Mouse (Mus musculus): Measurements from ENCODE around the gene Rgs9. TPM values are rescaled to one million over a fixed set of nuclear protein-coding genes. Genes with fewer than 3 reads are reported as not detected.

The Rgs9 gene
- polyA plus RNA-seq, 1 experiment, result 5.3 TPM

DNA sequence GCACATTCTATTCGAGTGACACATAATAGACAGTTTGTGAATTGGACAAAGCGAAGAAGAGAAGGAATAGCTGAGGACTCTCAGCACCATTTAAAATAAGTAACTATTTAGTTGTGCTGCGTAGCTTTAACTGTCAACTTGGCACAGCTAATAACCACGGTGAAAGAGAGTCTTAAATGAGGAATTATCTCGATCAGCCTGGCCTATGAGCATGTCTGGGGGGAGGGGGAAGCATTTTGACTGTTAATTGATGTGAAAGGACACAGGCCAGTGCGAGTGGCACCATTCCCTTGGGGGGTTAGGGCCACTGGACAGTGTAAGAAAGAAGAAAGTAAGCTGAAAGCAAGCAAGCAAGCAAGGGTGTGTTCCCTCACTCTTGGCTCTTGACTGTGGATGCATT is 38.0 kb upstream of the Rgs9 start:
- no peak for TF ChIP-seq POLR2A (IDR thresholded peaks at IDR 0.05; ENCODE audit: borderline replicate concordance, insufficient read depth, low read length)
- no peak for TF ChIP-seq CTCF (IDR thresholded peaks at IDR 0.05; ENCODE audit: borderline replicate concordance, insufficient read depth, low read depth, low read length)
- no peak overlapping the region for H3K4me3 ChIP-seq (replicated peaks; ENCODE audit: insufficient read depth, low read depth, low read length)
- no peak overlapping the region for H3K27ac ChIP-seq (ENCODE audit: insufficient read depth, low read length)
- no peaks in the 10 kb centered on the region for H3K27me3 ChIP-seq (ENCODE audit: control insufficient read depth, insufficient read depth, low read length)
- peaks cover 6% of the 10 kb centered on the region for H3K4me1 ChIP-seq (ENCODE audit: control insufficient read depth, insufficient read depth, low read length)
- WGBS, result 58% methylated on average over 6 of the region's 6 CpGs
- DNase-seq, result no peak

DNA sequence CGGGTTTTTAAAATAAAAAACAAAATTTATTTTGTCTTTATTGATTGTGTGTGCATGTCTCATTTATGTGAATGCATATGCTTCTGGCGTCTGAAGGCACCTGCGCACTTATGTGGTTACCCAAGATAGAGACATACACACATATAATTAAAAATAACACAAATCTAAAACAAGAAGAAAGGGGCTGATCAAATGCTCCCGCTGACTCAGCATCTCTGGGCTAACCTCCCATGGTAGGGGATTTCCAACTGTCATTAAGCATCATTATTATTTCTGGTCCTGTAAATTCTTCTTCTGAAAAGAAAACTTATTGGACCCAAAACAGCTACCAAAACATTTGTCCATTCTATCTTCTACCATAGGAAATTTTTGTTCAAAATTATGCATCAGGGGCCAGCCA is 36.8 kb upstream of the Rgs9 start:
- TF ChIP-seq CTCF (IDR thresholded peaks at IDR 0.05; ENCODE audit: borderline replicate concordance, insufficient read depth, low read depth, low read length), result no peak
- TF ChIP-seq POLR2A (IDR thresholded peaks at IDR 0.05; ENCODE audit: borderline replicate concordance, insufficient read depth, low read length), result no peak
- Histone ChIP-seq H3K27me3 (ENCODE audit: control insufficient read depth, insufficient read depth, low read length) (no peaks in the 10 kb centered on the region), H3K4me3 (replicated peaks; ENCODE audit: insufficient read depth, low read depth, low read length) (no peak overlapping the region), H3K27ac (ENCODE audit: insufficient read depth, low read length) (no peak overlapping the region), H3K4me1 (ENCODE audit: control insufficient read depth, insufficient read depth, low read length) (peaks cover 6% of the 10 kb centered on the region)
- 96% methylated on average over 4 of the region's 4 CpGs for WGBS
- DNase-seq, result no peak

DNA sequence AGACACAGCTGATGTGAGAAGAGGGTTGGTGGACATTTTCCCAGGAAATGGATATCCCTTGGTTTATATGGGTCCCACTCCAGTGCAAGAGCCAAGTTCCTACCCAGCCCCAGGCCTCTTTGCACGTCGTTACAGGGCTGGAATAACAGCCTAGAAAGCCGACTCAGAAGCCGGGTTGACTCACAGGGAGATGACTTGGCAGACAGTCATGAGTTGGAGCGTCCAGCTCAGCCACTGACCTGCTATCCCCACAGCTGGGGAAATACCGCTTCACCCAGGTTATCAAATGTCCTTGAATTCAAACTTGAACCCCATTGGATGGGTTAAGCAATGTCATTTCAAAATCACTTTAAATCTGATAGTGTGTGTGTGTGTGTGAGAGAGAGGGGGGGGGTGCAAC is 34.8 kb upstream of the Rgs9 start:
- DNase-seq, result no peak
- H3K27me3 ChIP-seq (ENCODE audit: control insufficient read depth, insufficient read depth, low read length), result no peaks in the 10 kb centered on the region
- no peak for TF ChIP-seq POLR2A (IDR thresholded peaks at IDR 0.05; ENCODE audit: borderline replicate concordance, insufficient read depth, low read length)
- no peak for TF ChIP-seq CTCF (IDR thresholded peaks at IDR 0.05; ENCODE audit: borderline replicate concordance, insufficient read depth, low read depth, low read length)
- peaks cover 6% of the 10 kb centered on the region for H3K4me1 ChIP-seq (ENCODE audit: control insufficient read depth, insufficient read depth, low read length)
- H3K4me3 ChIP-seq (replicated peaks; ENCODE audit: insufficient read depth, low read depth, low read length), result no peak overlapping the region
- WGBS, result 13% methylated on average over 6 of the region's 6 CpGs
- H3K27ac ChIP-seq (ENCODE audit: insufficient read depth, low read length), result no peak overlapping the region

GRCm38 (mm10) chr11:109331424-109331824 is 33.5 kb upstream of the Rgs9 start:
- Histone ChIP-seq H3K4me3 (replicated peaks; ENCODE audit: insufficient read depth, low read depth, low read length) (peak overlapping the region; percentile 3), H3K27ac (ENCODE audit: insufficient read depth, low read length) (no peak overlapping the region), H3K4me1 (ENCODE audit: control insufficient read depth, insufficient read depth, low read length) (peaks cover 6% of the 10 kb centered on the region), H3K27me3 (ENCODE audit: control insufficient read depth, insufficient read depth, low read length) (no peaks in the 10 kb centered on the region)
- no peak for TF ChIP-seq POLR2A (IDR thresholded peaks at IDR 0.05; ENCODE audit: borderline replicate concordance, insufficient read depth, low read length)
- peak; percentile 81 for TF ChIP-seq CTCF (IDR thresholded peaks at IDR 0.05; ENCODE audit: borderline replicate concordance, insufficient read depth, low read depth, low read length)
- 9% methylated on average over 6 of the region's 6 CpGs for WGBS
- DNase-seq, result peak; percentile 89 to 92

- Histone ChIP-seq H3K4me1 (ENCODE audit: control insufficient read depth, insufficient read depth, low read length) (peaks cover 6% of the 10 kb centered on the region), H3K27ac (ENCODE audit: insufficient read depth, low read length) (no peak overlapping the region), H3K27me3 (ENCODE audit: control insufficient read depth, insufficient read depth, low read length) (no peaks in the 10 kb centered on the region), H3K4me3 (replicated peaks; ENCODE audit: insufficient read depth, low read depth, low read length) (peak overlapping the region; percentile 3)
- WGBS, result 33% methylated on average over 17 of the region's 17 CpGs
- TF ChIP-seq CTCF (IDR thresholded peaks at IDR 0.05; ENCODE audit: borderline replicate concordance, insufficient read depth, low read depth, low read length) (no peak), POLR2A (IDR thresholded peaks at IDR 0.05; ENCODE audit: borderline replicate concordance, insufficient read depth, low read length) (no peak)
- DNase-seq, result no peak
Measured at GRCm38 (mm10) chr11:109330706-109331393, 32.9 kb upstream of the Rgs9 start.

DNA sequence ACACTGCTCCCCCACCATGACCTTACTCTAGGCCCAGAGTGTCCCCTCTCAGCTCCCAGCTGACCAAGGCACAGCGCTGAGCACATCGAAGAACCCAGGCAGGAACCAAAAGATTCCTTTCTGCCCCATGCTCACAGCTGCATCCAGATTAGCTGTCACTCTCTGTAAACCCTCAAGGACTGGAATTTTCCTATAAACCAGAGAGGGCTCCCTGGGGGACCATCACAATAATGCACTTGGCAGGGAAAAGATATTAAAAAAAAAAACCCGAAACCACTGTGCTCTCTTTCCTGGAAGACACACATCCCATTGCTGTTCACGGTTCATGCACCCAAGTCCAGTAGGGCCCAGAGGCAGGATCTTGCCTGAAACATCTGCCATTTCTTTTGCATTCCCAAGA is 31.4 kb upstream of the Rgs9 start:
- Histone ChIP-seq H3K4me1 (ENCODE audit: control insufficient read depth, insufficient read depth, low read length) (peaks cover 6% of the 10 kb centered on the region), H3K4me3 (replicated peaks; ENCODE audit: insufficient read depth, low read depth, low read length) (no peak overlapping the region), H3K27ac (ENCODE audit: insufficient read depth, low read length) (no peak overlapping the region), H3K27me3 (ENCODE audit: control insufficient read depth, insufficient read depth, low read length) (no peaks in the 10 kb centered on the region)
- TF ChIP-seq POLR2A (IDR thresholded peaks at IDR 0.05; ENCODE audit: borderline replicate concordance, insufficient read depth, low read length) (no peak), CTCF (IDR thresholded peaks at IDR 0.05; ENCODE audit: borderline replicate concordance, insufficient read depth, low read depth, low read length) (no peak)
- WGBS, result 58% methylated on average over 4 of the region's 4 CpGs
- DNase-seq, result no peak

DNA sequence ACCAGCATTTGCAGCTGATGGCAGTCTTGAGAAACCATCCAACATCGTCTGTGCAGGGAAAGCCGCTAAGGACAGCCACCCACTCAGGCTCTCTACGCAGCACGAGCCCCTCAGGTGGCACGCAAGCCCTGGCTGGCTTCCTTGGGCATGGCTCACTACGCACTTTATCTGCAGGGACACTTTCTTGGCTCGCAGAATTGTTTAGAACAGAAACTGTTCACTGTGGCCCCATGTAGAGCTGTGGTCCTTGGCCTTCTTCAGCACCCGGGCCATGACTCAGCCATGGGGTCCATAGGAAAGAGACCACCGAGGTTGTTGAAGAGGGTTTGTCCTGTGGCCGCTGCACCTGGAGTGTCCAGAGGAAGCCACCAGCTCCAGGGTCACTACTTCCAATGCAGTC is 30.0 kb upstream of the Rgs9 start:
- Histone ChIP-seq H3K27me3 (ENCODE audit: control insufficient read depth, insufficient read depth, low read length) (no peaks in the 10 kb centered on the region), H3K27ac (ENCODE audit: insufficient read depth, low read length) (no peak overlapping the region), H3K4me3 (replicated peaks; ENCODE audit: insufficient read depth, low read depth, low read length) (no peak overlapping the region), H3K4me1 (ENCODE audit: control insufficient read depth, insufficient read depth, low read length) (peaks cover 6% of the 10 kb centered on the region)
- no peak for DNase-seq
- TF ChIP-seq POLR2A (IDR thresholded peaks at IDR 0.05; ENCODE audit: borderline replicate concordance, insufficient read depth, low read length) (no peak), CTCF (IDR thresholded peaks at IDR 0.05; ENCODE audit: borderline replicate concordance, insufficient read depth, low read depth, low read length) (no peak)
- WGBS, result 50% methylated on average over 10 of the region's 10 CpGs

- no peak for DNase-seq
- no peak for TF ChIP-seq CTCF (IDR thresholded peaks at IDR 0.05; ENCODE audit: borderline replicate concordance, insufficient read depth, low read depth, low read length)
- no peak for TF ChIP-seq POLR2A (IDR thresholded peaks at IDR 0.05; ENCODE audit: borderline replicate concordance, insufficient read depth, low read length)
- no peak overlapping the region for H3K4me3 ChIP-seq (replicated peaks; ENCODE audit: insufficient read depth, low read depth, low read length)
- H3K27ac ChIP-seq (ENCODE audit: insufficient read depth, low read length), result no peak overlapping the region
- WGBS, result 33% methylated on average over 3 of the region's 3 CpGs
- peaks cover 6% of the 10 kb centered on the region; the same call in 1 of the 2 replicates for H3K4me1 ChIP-seq (ENCODE audit: control insufficient read depth, insufficient read depth, low read length)
- no peaks in the 10 kb centered on the region for H3K27me3 ChIP-seq (ENCODE audit: control insufficient read depth, insufficient read depth, low read length)
Measured at GRCm38 (mm10) chr11:109327381-109327780, 29.5 kb upstream of the Rgs9 start.

Measured in cerebellum, adult 2 months (tissue).